Mouse (Mus musculus) embryonic facial prominence, embryonic 11.5 days (tissue): ENCODE measurements at regions not wholly inside any gene's neighbourhood (a gene's known extent, or its start where the extent isn't known, plus 50 kb on each side); places are given as distances from the start of the nearest gene placed in this dataset.
A peak's percentile ranks its signal among the peaks of the same experiment; 100 is the strongest.

Source experiments
- ATAC-seq: fragments of 200-750 bp; cut with Nextera tagmentation; replicated peaks from 2 replicates; pipeline ENCODE4 v1.8.0; 2017; ENCODE audit warnings: low read depth; ENCODE audit not compliant: insufficient number of reproducible peaks, low FRiP score, low TSS enrichment
- DNase-seq: peaks from one replicate; pipeline ENCODE4 v3.0.0-alpha.2; 2015; ENCODE audit warnings: low spot score
- H3K27ac ChIP-seq: fragments of 300-500 bp; sonication (generic); replicated peaks from 2 replicates; pipeline ENCODE4 v1.5.1; 2014; ENCODE audit warnings: mild to moderate bottlenecking, low read depth, low read length, control low read depth
- H3K27me3 ChIP-seq: fragments of 300-500 bp; sonication (generic); 2 replicates; pipeline ENCODE4 v1.6.1; 2014; ENCODE audit warnings: mild to moderate bottlenecking, low read length, moderate library complexity, mixed read lengths; ENCODE audit not compliant: control insufficient read depth, insufficient read depth
- H3K36me3 ChIP-seq: fragments of 300-500 bp; sonication (generic); replicated peaks from 2 replicates; pipeline ENCODE4 v1.6.1; 2014; ENCODE audit warnings: low read depth, mild to moderate bottlenecking, low read length, moderate library complexity, mixed read lengths; ENCODE audit not compliant: control insufficient read depth, insufficient read depth
- H3K4me1 ChIP-seq: fragments of 300-500 bp; sonication (generic); 2 replicates; pipeline ENCODE4 v1.6.1; 2014; ENCODE audit warnings: low read length, mixed read lengths; ENCODE audit not compliant: control insufficient read depth, insufficient read depth
- H3K4me2 ChIP-seq: fragments of 300-500 bp; sonication (generic); 2 replicates; pipeline ENCODE4 v1.6.1; 2014; ENCODE audit warnings: low read depth, mild to moderate bottlenecking, control low read depth, low read length, moderate library complexity
- H3K4me3 ChIP-seq: fragments of 300-500 bp; sonication (generic); 2 replicates; pipeline ENCODE4 v1.5.1; 2014; ENCODE audit warnings: low read depth, low read length, control low read depth
- H3K9ac ChIP-seq: fragments of 300-500 bp; sonication (generic); replicated peaks from 2 replicates; pipeline ENCODE4 v1.6.1; 2014; ENCODE audit warnings: mild to moderate bottlenecking, control low read depth, low read length
- H3K9me3 ChIP-seq: fragments of 300-500 bp; sonication (generic); replicated peaks from 2 replicates; pipeline ENCODE4 v1.6.1; 2016; ENCODE audit warnings: mild to moderate bottlenecking, low read length, inconsistent platforms, mixed read lengths; ENCODE audit not compliant: control insufficient read depth
- WGBS: fragments of 180-500 bp; shearing (Covaris S2); extraction: QIAGEN DNeasy Blood & Tissue Kit; methylation state at CpG from one replicate; pipeline ENCODE4 v1.1.7; 2014; 5-methylcytosine and 5-hydroxymethylcytosine counted together

DNA sequence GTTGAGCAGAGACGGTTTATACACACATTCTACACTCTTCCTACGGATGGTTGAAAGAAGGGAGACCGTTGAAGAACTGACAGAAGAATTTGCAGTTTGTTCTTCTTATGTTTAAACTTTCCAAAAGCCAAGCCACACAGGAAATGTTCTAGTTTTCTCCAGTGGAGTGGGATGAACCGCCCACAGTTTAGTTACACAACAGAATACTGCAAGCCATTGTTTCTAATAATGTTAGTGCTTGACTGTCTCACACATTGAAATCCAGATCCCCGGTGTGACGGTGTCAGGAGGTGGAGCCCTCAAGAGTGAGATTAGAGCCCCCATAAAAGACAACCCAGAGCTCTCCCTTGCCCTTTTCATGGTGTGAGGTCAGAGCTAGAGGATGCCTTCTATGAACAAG, 146.8 kb downstream of the Vrk1 start:
- WGBS, result 89% methylated on average over 6 of the region's 6 CpGs
- Histone ChIP-seq H3K9ac (no peak overlapping the region), H3K27ac (no peak overlapping the region), H3K27me3 (no peaks in the 10 kb centered on the region), H3K4me2 (no peak overlapping the region), H3K4me1 (no peaks in the 10 kb centered on the region), H3K4me3 (no peak overlapping the region), H3K9me3 (no peaks in the 10 kb centered on the region), H3K36me3 (no peaks in the 10 kb centered on the region)
- DNase-seq, result no peak
- no peak for ATAC-seq

DNA sequence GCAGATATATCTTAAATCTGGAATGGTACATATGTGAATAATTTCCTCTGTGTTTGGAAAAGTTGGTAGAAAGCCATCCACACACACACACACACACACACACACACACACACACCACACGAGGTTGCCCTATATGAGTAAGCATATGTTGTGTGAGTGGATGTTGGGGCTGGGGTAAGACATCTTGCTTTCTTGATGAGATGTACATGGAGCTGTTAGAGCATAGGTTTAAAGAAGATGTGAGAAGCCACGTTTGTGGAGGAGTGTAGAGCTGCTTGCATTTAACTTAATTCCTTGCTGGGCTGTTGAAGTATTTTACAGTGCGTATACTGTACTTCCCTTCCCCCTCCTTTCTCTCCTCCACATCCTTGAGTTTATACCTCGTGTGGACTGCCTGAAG, 147.8 kb downstream of the Vrk1 start:
- no peak overlapping the region for H3K4me2 ChIP-seq
- H3K4me3 ChIP-seq, result no peak overlapping the region
- no peaks in the 10 kb centered on the region for H3K9me3 ChIP-seq
- no peak overlapping the region for H3K27ac ChIP-seq
- H3K27me3 ChIP-seq, result no peaks in the 10 kb centered on the region
- WGBS, result 74% methylated on average over 4 of the region's 4 CpGs
- H3K9ac ChIP-seq, result no peak overlapping the region
- ATAC-seq (no peak), DNase-seq (no peak)
- no peaks in the 10 kb centered on the region for H3K4me1 ChIP-seq
- no peaks in the 10 kb centered on the region for H3K36me3 ChIP-seq

GRCm38 (mm10) chr12:106158620-106159019, 148.6 kb downstream of the Vrk1 start:
- 94% methylated on average over 14 of the region's 14 CpGs for WGBS
- no peak overlapping the region for H3K4me2 ChIP-seq
- H3K9me3 ChIP-seq, result no peaks in the 10 kb centered on the region

DNA sequence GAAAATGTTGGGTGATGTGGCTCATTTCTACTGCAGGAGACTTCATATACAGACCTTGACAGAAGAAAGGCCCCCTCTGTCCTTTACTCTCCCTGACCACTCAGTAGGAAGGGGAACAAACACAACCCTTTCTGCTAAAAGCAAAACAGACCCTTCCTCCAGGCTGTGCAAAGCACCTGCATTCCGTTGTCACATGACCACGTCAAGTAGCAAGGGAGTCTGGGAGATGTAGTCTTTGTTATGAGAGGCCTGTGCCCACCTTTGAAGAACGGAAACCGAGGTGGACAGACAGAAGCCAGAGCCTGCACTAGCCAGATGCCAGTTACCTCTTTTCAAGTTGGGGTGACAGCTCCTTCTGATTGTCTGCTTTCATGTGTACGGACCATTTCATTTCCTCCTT, 161.3 kb downstream of the Vrk1 start:
- Histone ChIP-seq H3K27me3 (peaks cover 13% of the 10 kb centered on the region), H3K4me2 (no peak overlapping the region), H3K4me3 (no peak overlapping the region), H3K9ac (no peak overlapping the region), H3K4me1 (peaks cover 6% of the 10 kb centered on the region; the same call in 1 of the 2 replicates), H3K9me3 (no peaks in the 10 kb centered on the region), H3K36me3 (no peaks in the 10 kb centered on the region), H3K27ac (no peak overlapping the region)
- 49% methylated on average over 5 of the region's 5 CpGs for WGBS
- ATAC-seq (no peak), DNase-seq (peak; percentile 37)

More at GRCm38 (mm10) chr12:106158620-106159019, 148.6 kb downstream of the Vrk1 start:
- Histone ChIP-seq H3K27me3 (no peaks in the 10 kb centered on the region), H3K4me3 (no peak overlapping the region), H3K36me3 (no peaks in the 10 kb centered on the region), H3K9ac (no peak overlapping the region), H3K4me1 (no peaks in the 10 kb centered on the region), H3K27ac (no peak overlapping the region)
- no peak for DNase-seq
- ATAC-seq, result no peak

DNA sequence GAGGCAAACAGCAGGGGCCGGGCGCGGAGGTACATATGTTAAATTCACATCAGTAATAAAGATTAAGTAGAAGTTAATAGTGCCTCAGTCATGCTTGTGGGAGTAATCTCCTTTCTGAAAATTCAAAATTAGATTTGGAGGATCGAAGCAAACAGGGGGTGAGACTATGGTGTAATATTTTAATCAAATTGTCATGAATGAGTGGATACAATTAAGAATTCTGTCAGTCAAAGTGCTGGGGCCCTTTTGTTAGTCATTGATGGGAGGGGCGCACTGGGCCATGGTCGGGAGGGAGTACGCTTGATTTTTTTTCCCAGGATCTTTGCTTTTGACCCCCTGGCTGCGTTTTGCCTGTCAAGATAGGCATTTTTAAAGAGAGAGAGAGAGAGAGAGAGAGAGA, 163.2 kb downstream of the Vrk1 start:
- Histone ChIP-seq H3K36me3 (no peaks in the 10 kb centered on the region), H3K4me2 (no peak overlapping the region), H3K9me3 (no peaks in the 10 kb centered on the region), H3K4me3 (no peak overlapping the region), H3K4me1 (peaks cover 6% of the 10 kb centered on the region; the same call in 1 of the 2 replicates), H3K9ac (no peak overlapping the region), H3K27ac (no peak overlapping the region), H3K27me3 (peaks cover 13% of the 10 kb centered on the region)
- 37% methylated on average over 8 of the region's 8 CpGs for WGBS
- ATAC-seq (no peak), DNase-seq (no peak)

- Histone ChIP-seq H3K27ac (no peak overlapping the region), H3K4me1 (peaks cover 6% of the 10 kb centered on the region; the same call in 1 of the 2 replicates), H3K9ac (peak overlapping the region; percentile 39; the same call in 1 of the 2 replicates), H3K4me2 (peak overlapping the region; percentile 77), H3K4me3 (peak overlapping the region; percentile 38), H3K27me3 (peaks cover 13% of the 10 kb centered on the region), H3K36me3 (no peaks in the 10 kb centered on the region), H3K9me3 (no peaks in the 10 kb centered on the region)
- DNase-seq (peak; percentile 62), ATAC-seq (0 out of 2 replicates have a peak, but pooled peaks have one; percentile 45)
- WGBS, result under 1% methylated on average over 39 of the region's 39 CpGs
Measured at GRCm38 (mm10) chr12:106174070-106174980, 164.3 kb downstream of the Vrk1 start.

DNA sequence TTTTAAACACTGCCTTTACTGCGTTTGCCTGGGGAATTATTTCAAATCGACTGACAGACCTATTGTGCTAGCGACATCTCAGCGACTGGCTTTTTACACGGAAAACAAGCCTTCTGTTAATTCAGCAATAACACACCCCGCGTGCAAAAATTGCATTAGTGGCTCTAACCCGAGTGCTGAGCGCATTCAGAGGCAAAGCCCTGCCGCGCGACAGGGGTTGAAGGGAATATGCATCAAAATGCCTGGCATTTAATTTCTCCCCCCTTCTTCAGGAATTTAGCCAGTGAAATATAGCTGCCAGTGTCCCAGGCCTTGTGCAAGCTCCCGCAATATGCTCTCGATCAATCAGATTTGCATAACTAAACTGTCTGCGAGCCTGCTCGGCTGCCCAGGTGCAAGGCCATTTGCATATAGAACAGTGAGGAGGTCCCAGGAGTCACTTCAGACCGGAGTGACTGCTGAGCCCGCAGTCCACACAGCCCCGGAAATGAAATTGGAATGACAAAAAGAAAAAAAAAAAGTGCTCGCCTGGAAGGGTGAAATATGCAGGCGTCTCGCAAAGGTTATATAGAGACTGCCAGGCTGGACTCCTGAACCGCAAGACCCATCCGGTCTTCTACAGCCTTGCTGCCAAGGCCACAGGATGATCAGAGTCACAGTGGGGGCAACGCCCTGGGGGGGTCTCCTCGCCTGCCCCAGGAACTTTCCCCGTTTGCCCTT, 165.1 kb downstream of the Vrk1 start:
- Histone ChIP-seq H3K4me3 (peak overlapping the region; percentile 38), H3K9ac (no peak overlapping the region; the same call in 1 of the 2 replicates), H3K36me3 (no peaks in the 10 kb centered on the region), H3K4me1 (peaks cover 6% of the 10 kb centered on the region; the same call in 1 of the 2 replicates), H3K4me2 (peak overlapping the region; percentile 77), H3K9me3 (no peaks in the 10 kb centered on the region), H3K27ac (no peak overlapping the region), H3K27me3 (peaks cover 13% of the 10 kb centered on the region)
- WGBS, result 2% methylated on average over 27 of the region's 27 CpGs
- DNase-seq, result peak; percentile 23
- ATAC-seq, result 0 out of 2 replicates have a peak, but pooled peaks have one; percentile 10
